Mouse (Mus musculus) ES-E14 (cell line): Measurements from ENCODE around the gene Ehbp1.

Experiments used
- CHD2 ChIP-seq: IDR thresholded peaks from 2 replicates; pipeline ENCODE4 v1.6.1; 2014; ENCODE audit warnings: mild to moderate bottlenecking, low read depth, low read length, inconsistent platforms
- HCFC1 ChIP-seq: IDR thresholded peaks from 2 replicates; pipeline ENCODE4 v1.6.1; 2012; ENCODE audit warnings: low read length, inconsistent platforms, borderline replicate concordance; ENCODE audit not compliant: insufficient read depth
- MAFK ChIP-seq: IDR thresholded peaks from 2 replicates; pipeline ENCODE4 v1.6.1; 2014; ENCODE audit warnings: mild to moderate bottlenecking, low read depth, low read length, inconsistent platforms; ENCODE audit not compliant: insufficient read depth
- ZC3H11A ChIP-seq: IDR thresholded peaks from 2 replicates; pipeline ENCODE4 v1.6.1; 2012; ENCODE audit warnings: low read depth, mild to moderate bottlenecking, inconsistent platforms, low read length, borderline replicate concordance

GRCm38 (mm10) chr11:22033582-22033981, 308.5 kb downstream of the Ehbp1 start:
- no peak for TF ChIP-seq CHD2
- TF ChIP-seq HCFC1: no peak
- no peak for TF ChIP-seq ZC3H11A
- TF ChIP-seq MAFK: no peak
